Mouse (Mus musculus) splenic B cell, adult 2 months (primary cell): Measurements from ENCODE around the gene Ncf4.

Source experiments
- DNase-seq: peaks from one replicate; pipeline ENCODE4 v3.0.0-alpha.2; 2011; ENCODE audit warnings: low read depth, low spot score
- H3K27me3 ChIP-seq: 2 replicates; pipeline ENCODE4 v1.6.1; 2012; ENCODE audit warnings: mild to moderate bottlenecking, low read length, moderate library complexity, mixed read lengths; ENCODE audit not compliant: control insufficient read depth, poor library complexity, insufficient read depth, severe bottlenecking
- H3K36me3 ChIP-seq: 2 replicates; pipeline ENCODE4 v1.6.1; 2012; ENCODE audit warnings: mild to moderate bottlenecking, low read length, moderate library complexity, mixed read lengths; ENCODE audit not compliant: control insufficient read depth, poor library complexity, insufficient read depth, severe bottlenecking

Gene Ncf4

GRCm38 (mm10) chr15:78244695-78245492, at the start of gene Ncf4:
Gene Ncf4 (plus strand): TSS chr15:78244801.
- H3K27me3 ChIP-seq: no peaks in the 10 kb centered on the region
- no peaks in the 10 kb centered on the region; the same call in 1 of the 2 replicates for H3K36me3 ChIP-seq
- peak; percentile 94 for DNase-seq

DNA sequence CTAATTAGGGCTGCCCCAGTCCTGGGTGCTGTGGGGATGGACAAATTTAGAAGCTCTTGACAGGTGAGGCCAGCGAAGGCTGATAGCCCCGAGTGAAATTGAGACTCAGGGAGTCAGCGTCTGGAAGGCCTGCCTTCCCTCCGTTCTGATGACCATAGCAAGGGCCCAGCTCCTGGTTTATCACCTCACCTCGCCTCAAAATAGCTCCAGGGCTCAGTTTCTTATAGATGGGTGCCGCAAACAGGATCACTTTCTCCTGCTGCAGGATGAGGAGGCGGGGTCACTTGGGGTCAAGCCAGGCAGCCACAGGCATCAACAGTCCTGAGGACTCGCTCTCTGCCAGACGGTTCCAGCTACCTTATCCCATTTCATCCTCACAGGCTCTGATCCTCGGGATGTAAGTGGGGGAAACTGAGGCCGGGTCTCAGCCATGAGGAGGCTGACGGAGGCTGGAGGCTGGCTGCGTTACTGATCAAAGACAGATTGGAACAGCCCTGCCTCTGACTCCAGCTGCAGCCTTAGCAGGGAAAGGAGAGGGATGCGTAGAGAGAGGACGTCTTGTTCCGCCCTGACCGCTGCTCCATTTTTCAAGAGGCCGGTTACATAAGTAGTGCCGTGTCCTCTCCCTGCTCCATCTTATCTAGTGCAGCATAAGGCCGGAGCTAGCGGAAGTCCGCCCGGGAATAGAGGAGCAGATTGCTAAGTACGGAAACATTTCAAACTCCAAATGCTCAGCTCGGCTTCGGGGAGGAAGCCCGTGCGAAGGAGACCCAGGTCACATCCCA, 49.3 kb upstream of the Ncf4 start:
- no peaks in the 10 kb centered on the region for H3K36me3 ChIP-seq
- no peak for DNase-seq
- no peaks in the 10 kb centered on the region for H3K27me3 ChIP-seq

DNA sequence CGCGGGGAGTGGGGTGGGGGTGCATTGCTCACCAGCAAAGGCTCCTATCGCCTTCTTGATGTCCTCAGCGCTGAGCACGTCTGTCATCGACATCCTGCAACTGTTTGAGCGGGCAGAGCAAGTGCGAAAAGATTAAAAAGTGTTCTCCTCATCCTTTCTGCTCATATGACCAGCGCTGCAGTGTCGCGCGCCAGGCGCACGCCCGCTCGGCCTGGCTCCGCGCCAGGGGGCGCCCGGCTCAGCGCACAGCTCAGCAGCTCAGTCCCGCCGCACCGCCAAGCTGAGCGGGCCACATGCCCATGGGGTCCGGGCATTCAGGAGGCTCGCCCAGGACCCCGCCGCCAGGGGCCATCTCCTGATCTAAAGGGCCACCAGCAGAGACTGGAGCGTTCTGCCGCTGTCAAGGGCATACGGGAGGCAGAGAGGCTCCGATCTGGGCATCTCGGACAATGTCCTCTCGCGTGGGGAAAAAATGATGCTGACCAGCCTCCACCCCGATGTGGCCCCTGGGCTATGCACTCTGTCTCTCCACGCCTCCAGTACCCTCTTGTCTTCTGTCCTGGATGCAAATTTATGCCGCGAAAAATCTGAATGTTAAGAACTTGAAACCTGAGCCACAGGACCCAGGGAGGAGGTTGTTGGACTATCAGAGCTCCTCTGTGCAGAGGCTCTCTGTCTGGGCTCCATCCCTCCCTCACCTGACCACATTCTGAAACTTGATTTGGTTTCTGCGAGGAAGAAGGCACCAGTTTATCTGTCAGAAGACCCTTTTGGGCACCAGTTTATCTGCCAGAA, 40.4 kb upstream of the Ncf4 start:
- DNase-seq: peak; percentile 42
- no peaks in the 10 kb centered on the region for H3K27me3 ChIP-seq
- H3K36me3 ChIP-seq: no peaks in the 10 kb centered on the region

DNA sequence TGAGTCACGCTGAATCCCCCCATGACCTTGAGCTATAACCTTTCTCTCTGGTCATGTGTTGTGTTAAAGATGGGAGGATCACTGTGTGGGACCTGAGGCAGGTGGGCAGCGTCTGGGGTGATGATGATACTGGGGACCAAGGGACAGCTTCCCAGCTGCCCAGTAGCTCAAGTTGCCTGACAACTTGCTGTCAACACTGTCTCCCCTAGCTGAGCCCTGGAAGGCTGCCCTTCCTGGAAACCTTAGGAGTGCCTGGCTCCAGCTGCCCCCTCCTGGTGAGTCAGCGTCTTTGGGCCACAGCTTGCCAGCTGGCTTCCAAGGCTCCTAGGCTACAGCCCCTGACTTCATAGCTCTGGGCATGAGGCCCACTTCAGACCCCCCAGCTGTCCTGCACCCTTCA, 39.4 kb upstream of the Ncf4 start:
- no peak for DNase-seq
- Histone ChIP-seq H3K36me3 (no peaks in the 10 kb centered on the region), H3K27me3 (no peaks in the 10 kb centered on the region)

DNA sequence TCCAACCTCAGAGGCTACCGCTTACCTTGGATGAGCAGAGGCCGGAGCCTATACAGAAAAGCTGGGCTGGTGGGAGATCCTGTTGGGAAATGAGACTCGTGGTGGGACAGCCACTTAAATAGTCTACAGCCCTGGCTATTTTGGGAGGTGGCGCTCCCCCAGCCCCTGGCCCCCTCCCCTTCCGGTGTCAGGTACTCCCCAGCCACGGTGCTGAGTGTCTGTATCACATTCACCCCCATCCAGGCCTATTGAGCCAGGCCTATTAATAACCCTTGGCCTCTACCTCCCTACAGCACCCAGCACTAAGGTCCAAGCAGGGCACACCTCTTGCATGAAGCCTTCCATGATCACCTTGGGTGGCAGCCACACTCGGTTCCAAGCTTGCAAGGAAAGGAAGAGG, 38.3 kb upstream of the Ncf4 start, which contains the start of gene Pvalb:
Gene Pvalb, minus strand, starts transcription at position 89 of the 400 bp plus-strand sequence.
- DNase-seq: no peak
- Histone ChIP-seq H3K36me3 (no peaks in the 10 kb centered on the region), H3K27me3 (no peaks in the 10 kb centered on the region)

GRCm38 (mm10) chr15:78210203-78210602, 34.4 kb upstream of the Ncf4 start:
- DNase-seq: peak; percentile 22
- no peaks in the 10 kb centered on the region for H3K27me3 ChIP-seq
- H3K36me3 ChIP-seq: no peaks in the 10 kb centered on the region

DNA sequence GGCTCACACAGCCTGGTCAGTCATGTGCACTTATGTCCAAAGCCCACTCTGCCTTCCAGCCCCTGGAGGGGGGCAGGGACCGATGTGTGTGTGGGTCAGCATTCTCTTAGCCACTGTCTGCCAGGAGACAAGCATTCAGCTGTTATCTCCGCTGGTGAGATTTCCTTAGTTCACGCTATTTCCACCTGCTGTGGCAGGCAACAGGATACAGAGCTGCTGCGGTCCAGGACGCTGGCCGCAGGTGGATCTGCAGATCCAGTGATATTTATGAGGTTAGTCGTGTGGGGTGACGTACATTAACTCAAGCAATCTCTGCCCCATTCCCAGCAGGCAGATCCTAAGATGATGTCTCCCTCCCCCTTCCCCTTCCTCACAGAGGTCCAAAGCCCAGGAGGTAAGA, 33.2 kb upstream of the Ncf4 start:
- H3K27me3 ChIP-seq: no peaks in the 10 kb centered on the region
- no peak for DNase-seq
- no peaks in the 10 kb centered on the region for H3K36me3 ChIP-seq

- H3K27me3 ChIP-seq: no peaks in the 10 kb centered on the region
- DNase-seq: no peak
- H3K36me3 ChIP-seq: no peaks in the 10 kb centered on the region
These were observed 29.3 kb upstream of the Ncf4 start for GRCm38 (mm10) chr15:78215269-78215668.

DNA sequence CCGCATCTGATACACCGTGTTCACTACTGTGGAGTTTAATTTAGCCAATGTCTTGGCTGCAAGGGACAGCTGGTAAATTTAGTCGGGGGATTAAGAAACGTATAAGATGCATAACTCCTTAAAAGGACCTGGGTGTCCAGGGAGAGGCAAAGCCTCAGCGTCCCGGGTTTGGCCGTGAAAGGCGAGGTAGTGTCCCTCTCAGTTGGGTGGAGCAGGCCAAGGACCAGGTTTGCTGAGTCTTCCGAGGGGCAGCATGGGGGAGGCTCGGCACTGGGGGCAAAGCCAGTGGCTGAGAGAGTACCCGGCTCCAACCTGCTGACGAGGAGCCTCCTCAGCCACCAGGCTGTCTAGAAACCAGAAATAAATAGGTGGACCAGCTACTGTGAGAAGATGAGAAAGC, 16.8 kb upstream of the Ncf4 start:
- Histone ChIP-seq H3K36me3 (no peaks in the 10 kb centered on the region), H3K27me3 (no peaks in the 10 kb centered on the region)

DNA sequence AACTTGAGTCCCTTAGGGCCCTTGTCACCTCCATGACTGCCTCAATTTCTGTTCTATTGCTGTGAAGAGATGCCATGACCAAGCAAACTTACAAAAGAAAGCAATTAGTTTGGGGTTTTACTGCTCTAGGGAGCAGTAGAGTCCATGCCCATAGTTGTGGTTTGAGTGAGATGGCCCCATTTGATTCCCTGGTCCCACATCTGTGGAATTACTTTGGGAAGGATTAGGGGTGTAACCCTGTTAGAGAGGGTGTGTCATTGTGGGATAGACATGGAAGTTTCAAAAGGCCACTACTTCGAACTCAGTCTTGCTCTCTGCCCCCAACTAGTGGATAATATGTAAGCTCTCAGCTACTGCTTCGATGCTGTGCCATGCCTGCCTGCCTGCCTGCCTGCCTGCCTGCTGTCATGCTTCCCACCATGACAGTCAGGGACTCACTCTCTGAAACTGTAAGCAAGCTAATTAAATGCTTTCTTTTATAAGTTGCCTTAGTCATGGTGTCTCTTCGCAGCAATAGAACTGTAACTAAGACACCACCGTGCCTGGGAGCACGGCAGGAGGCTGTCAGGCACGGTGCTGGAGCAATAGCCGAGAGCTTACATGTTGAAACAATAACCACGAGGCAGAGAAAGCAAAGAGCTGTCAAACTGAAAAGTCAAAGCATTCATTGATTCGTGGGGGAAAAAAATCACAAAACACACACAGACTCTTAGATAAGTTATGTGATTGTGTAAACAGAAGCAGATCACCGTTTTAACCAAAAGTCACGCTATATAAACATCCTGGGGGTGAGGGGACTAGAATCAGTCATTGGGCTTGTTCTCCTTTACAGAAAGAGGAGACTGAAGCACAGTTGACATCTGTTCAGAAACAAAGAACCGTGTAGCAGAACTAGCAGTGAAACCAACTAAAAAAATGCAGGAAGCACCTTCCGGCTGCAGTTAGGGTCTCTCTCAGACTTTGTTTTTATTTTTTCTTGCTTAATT, 13.0 kb upstream of the Ncf4 start:
- DNase-seq: no peak
- no peaks in the 10 kb centered on the region for H3K27me3 ChIP-seq
- no peaks in the 10 kb centered on the region for H3K36me3 ChIP-seq

More for the DNA sequence above, 16.8 kb upstream of the Ncf4 start:
- no peak for DNase-seq

DNA sequence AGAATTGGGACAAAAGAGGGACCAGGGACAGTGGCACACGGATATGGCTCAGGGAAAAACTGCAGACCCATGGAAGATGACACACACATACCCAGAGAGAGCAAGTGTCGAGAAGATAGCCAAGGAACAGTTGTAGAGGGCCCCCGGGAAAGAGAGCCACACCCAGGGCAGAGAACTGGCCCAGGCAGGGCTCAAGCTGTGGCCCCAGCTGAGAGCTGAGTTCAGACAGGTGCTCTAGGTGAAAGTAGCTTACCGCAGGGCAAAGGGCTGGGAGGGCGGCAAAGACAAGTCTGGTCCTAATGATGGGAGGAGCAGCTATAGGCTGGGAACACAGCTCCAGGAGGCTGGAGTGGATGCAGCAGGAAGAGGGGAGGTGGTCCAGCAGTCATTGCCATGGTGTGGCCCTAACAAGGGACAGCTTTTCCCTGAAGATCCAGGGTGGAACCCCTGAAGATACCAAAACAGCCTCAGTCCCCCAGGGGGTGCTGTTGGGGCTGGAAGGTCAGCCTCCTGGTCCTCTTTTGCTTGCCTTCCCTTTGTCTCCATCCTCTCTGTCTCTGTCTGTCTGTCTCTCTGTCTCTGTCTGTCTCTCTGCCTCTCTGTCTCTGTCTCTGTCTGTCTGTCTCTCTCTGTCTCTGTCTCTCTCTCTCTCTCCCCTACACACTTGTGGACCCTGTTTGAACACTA, 9.6 kb upstream of the Ncf4 start:
- no peaks in the 10 kb centered on the region for H3K36me3 ChIP-seq
- peak; percentile 42 for DNase-seq
- H3K27me3 ChIP-seq: no peaks in the 10 kb centered on the region

DNA sequence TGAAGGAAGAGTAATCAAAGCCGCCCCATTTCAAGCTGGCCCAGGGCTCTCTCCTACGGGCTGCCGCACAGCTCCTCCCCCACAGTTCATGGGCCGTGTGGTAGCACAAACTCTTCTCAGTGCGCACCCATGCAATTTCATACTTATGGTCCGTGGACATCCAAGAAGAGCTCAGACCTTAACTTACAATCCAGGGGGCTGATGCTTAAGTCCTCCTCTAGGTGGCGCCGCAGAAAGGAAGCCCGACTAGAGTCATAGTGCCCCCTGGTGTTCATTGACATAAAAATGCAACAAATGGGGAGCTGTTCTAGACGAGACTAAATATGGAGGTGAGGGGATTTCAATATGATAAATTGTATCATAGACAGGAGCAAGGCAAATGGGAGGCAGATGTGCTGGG, 5.1 kb upstream of the Ncf4 start:
- Histone ChIP-seq H3K27me3 (no peaks in the 10 kb centered on the region), H3K36me3 (no peaks in the 10 kb centered on the region)
- peak; percentile 92 for DNase-seq

GRCm38 (mm10) chr15:78239956-78240617, 4.5 kb upstream of the Ncf4 start:
- no peaks in the 10 kb centered on the region for H3K27me3 ChIP-seq
- no peaks in the 10 kb centered on the region for H3K36me3 ChIP-seq
- no peak for DNase-seq
